In the genomic region with DNA sequence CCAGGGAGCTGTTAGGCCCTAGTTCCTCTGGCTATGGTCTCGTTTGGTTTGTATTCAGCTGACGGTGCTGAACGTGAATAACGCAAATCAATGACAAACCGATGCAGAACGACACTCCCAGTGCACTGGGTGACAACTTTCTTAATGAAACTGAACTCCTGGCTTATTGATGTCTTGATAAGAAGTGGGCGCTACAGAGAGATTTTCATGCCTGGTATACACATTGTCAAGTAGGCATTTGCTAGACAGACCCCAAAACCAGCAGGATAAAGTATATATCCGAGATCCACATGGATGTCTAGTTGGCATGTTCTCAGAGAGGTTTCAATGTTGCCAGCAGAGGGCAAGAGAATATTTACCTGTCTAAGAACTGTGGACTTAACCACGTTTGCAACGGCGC, we compare ENCODE assay signal across 20 mouse cellular contexts. TPM values are rescaled to one million over a fixed set of nuclear protein-coding genes. Genes with fewer than 3 reads are reported as not detected.
"Had no signal": no experiment of that assay in that cellular context is flagged by ENCODE, and none has a peak within 500 bp of the region (broad histone marks: within the 10 kb centered on the region; RNA-seq: fewer than 3 reads in every experiment).

No protein-coding gene starts in this region.

- H3K4me1 ChIP-seq: midbrain, embryonic 13.5 days; neural tube, embryonic 13.5 days; neural tube, embryonic 15.5 days had no signal

- ATAC-seq: midbrain, embryonic 13.5 days had no signal

- H3K4me2 ChIP-seq: liver, embryonic 15.5 days; lung, embryonic 14.5 days; midbrain, embryonic 13.5 days; neural tube, embryonic 13.5 days; neural tube, embryonic 15.5 days had no signal

- H3K9me3 ChIP-seq: liver, embryonic 15.5 days; midbrain, embryonic 10.5 days; midbrain, embryonic 13.5 days; neural tube, embryonic 13.5 days; neural tube, embryonic 15.5 days had no signal

- H3K36me3 ChIP-seq: liver, embryonic 15.5 days; midbrain, embryonic 10.5 days; midbrain, embryonic 13.5 days; neural tube, embryonic 13.5 days; neural tube, embryonic 15.5 days had no signal

- H3K27ac ChIP-seq: liver, embryonic 15.5 days; midbrain, embryonic 10.5 days; midbrain, embryonic 13.5 days; neural tube, embryonic 13.5 days; neural tube, embryonic 15.5 days had no signal

- H3K27me3 ChIP-seq: liver, embryonic 15.5 days; midbrain, embryonic 13.5 days; neural tube, embryonic 13.5 days; neural tube, embryonic 15.5 days had no signal

- DNase-seq: lung, adult 18-20 months; lung, embryonic 14.5 days; lung, postnatal 10 days; lung, postnatal 4 days; retina, postnatal 1 day; right cerebral cortex, adult 18-20 months; right cerebral cortex, postnatal 25 days; right cerebral cortex, postnatal 4 days; spleen, adult 18-20 months; thymus, adult 18-20 months; thymus, postnatal 14 days; thymus, postnatal 36 days had no signal

- H3K4me3 ChIP-seq: liver, embryonic 15.5 days; midbrain, embryonic 10.5 days; midbrain, embryonic 13.5 days; myocyte; neural tube, embryonic 13.5 days; neural tube, embryonic 15.5 days had no signal

- H3K9ac ChIP-seq: liver, embryonic 15.5 days; lung, embryonic 14.5 days; midbrain, embryonic 13.5 days; neural tube, embryonic 13.5 days; neural tube, embryonic 15.5 days had no signal

RNA-seq across cellular contexts. Expression of gene Lsmem1, which starts 55.4 kb away (rescaled TPM):
- polyA plus RNA-seq: lung, embryonic 14.5 days; midbrain, embryonic 10.5 days; midbrain, embryonic 13.5 days; small intestine, adult 2 months; stomach, embryonic 14.5 days had no signal
